Mouse (Mus musculus): Measurements from ENCODE around the gene Dph7. TPM values are rescaled to one million over a fixed set of nuclear protein-coding genes. Genes with fewer than 3 reads are reported as not detected.
A peak's percentile ranks its signal among the peaks of the same experiment; 100 is the strongest.

The Dph7 gene
- 29.4 and 35.7 TPM in 2 replicates for polyA plus RNA-seq (2016; fragmentation: Nextera tagmentation; extraction: Ambion mirVana)

DNA sequence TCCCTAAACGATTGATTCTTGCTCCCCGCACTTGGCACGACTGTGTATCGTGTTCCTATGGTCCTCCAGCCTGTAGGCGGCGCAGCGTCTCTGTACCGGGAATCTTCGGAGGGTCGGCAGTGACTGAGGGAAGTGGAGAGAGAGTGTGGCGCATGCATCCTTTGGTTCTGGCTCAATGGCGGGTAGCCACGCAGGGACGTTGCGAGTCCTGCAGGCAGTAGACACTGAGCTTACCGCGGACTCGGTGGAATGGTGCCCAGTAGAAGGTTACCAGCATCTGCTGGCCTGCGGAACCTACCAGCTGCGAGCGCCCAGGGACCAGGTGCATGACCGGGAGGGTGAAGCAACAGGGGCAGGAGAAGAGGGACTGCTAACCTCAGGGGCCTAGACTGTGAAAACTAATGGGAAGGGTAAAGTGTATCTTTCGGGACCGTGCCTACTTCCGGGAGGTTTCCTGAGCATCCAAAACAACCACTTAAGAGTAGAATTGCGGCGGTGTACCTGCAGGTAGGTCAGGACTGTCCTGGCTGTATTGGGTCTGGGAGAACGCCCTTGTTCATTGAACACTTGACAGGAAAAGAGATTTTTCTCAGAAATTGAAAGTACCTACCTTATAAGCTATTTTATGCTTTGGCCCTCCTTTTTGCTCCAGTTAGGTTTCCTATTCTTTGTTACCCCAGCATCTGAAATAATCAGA is at the start of gene Dph7:
Gene Dph7, plus strand, starts transcription at position 97 of the 697 bp plus-strand sequence.
- peak within 1 kb of the TSS; percentile 92 for H3K9ac ChIP-seq (replicated peaks)
- H3K27ac ChIP-seq (replicated peaks), result peak within 1 kb of the TSS; percentile 42; the same call in 1 of the 2 replicates
- H3K9me3 ChIP-seq, result no peaks in the 10 kb centered on the region
- peak within 1 kb of the TSS; percentile 79 for H3K4me2 ChIP-seq (replicated peaks)
- H3K4me3 ChIP-seq, result peak within 1 kb of the TSS; percentile 86
- peak; percentile 91 for ATAC-seq (ENCODE audit: low FRiP score, low read depth)
- no peaks in the 10 kb centered on the region for H3K27me3 ChIP-seq
- H3K4me1 ChIP-seq, result peaks cover 12% of the 10 kb centered on the region
- peaks cover 48% of the 10 kb centered on the region for H3K36me3 ChIP-seq
- WGBS, result 1% methylated on average over 28 of the region's 28 CpGs

DNA sequence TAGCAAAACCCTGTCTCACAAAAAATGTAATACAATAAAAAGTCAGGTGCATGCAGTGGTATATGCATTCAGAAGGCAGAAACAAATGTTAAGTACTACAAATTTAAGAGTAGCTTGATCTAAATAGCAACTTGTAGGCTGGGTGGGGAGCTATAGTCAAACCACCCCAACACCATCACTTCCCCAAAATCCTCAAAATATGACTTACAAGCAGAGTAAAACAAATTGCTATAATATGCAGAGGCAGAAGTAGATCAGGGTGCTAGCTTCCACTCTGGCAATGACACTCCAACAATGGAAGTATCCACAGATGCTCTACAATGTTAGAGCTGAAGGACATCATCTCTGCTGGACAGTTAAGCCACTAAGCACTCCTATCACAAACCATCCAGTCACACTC is 49.6 kb upstream of the Dph7 start:
- H3K9me3 ChIP-seq, result no peaks in the 10 kb centered on the region
- H3K27ac ChIP-seq (replicated peaks), result no peak overlapping the region
- H3K4me1 ChIP-seq, result peaks cover 6% of the 10 kb centered on the region
- no peak overlapping the region for H3K9ac ChIP-seq (replicated peaks)
- H3K27me3 ChIP-seq, result no peaks in the 10 kb centered on the region
- H3K4me2 ChIP-seq (replicated peaks), result no peak overlapping the region
- H3K36me3 ChIP-seq, result peaks cover 8% of the 10 kb centered on the region; the same call in 1 of the 2 replicates
- ATAC-seq (ENCODE audit: low FRiP score, low read depth), result no peak
- H3K4me3 ChIP-seq, result no peak overlapping the region

DNA sequence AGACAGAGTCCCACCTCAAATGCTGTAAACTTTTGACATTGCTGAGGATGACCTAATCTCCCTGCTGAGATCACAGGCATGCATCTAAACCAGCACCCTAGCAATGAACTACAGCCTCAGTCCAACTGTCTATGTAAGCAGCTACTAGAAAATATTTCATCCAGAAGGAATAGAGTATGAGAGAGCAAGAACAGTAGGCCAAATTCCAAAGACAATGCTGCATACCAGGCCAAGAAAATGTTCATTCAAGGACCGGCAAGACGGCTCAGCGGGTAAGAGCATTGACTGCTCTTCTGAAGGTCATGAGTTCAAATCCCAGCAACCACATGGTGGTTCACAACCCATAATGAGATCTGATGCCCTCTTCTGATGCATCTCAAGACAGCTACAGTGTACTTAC is 47.4 kb upstream of the Dph7 start:
- Histone ChIP-seq H3K9ac (replicated peaks) (no peak overlapping the region), H3K9me3 (no peaks in the 10 kb centered on the region), H3K27me3 (no peaks in the 10 kb centered on the region), H3K36me3 (peaks cover 8% of the 10 kb centered on the region; the same call in 1 of the 2 replicates), H3K4me2 (replicated peaks) (no peak overlapping the region), H3K4me3 (no peak overlapping the region), H3K27ac (replicated peaks) (no peak overlapping the region), H3K4me1 (peaks cover 10% of the 10 kb centered on the region)
- no peak for ATAC-seq (ENCODE audit: low FRiP score, low read depth)
- 94% methylated on average over 3 of the region's 3 CpGs for WGBS

DNA sequence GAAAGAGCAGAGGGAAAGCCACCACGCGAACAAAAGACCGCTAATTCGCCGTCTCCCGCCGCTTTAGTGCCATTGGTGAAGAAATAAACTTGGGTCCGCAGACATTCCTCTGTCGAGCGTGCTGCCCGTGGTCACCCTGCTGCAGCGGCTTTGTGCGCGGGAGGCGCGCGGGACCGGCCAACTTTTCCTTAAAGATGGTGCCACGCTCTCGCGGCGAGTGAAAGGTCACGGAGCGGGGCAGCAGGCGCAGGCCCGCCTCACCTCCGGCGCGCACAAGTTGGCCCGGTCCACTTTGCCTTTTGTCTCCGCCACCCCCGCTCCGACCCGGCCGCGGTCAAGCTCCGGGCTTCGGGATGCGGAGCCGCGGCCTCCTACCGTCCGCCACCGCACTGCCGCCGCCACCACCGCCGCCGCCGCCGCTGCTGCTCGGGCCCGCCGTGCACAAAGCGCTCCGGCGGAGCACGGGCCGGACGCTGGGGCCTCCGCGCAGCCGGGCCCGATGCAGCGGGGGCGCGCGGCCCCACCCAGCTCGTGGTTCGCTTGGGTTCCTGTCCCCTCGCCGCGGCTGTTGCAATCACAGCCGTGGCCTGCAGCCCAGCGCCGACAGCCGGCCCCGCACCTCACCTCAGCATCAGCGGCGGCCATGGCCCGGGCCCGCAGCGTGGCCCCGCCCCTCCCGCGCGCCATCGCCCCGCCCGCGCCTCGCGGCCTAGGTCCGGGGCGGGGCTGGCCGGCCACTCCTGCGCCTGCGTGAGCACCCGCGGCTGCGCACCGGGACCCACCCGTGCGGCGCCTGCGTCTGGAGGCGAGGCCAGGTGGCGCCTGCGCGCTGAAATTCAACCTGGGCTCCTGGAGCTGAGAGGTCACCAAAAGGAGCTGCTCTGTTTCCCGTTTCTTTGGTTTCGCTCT is 43.0 kb upstream of the Dph7 start, which contains the start of gene Ehmt1:
Gene Ehmt1, minus strand, starts transcription at position 685 of the 909 bp plus-strand sequence.
- peaks cover 10% of the 10 kb centered on the region for H3K4me1 ChIP-seq
- under 1% methylated on average over 106 of the region's 112 CpGs for WGBS
- H3K4me3 ChIP-seq, result peak within 1 kb of the TSS; percentile 98
- H3K4me2 ChIP-seq (replicated peaks), result peak within 1 kb of the TSS; percentile 61
- H3K9ac ChIP-seq (replicated peaks), result peak within 1 kb of the TSS; percentile 99
- no peaks in the 10 kb centered on the region for H3K9me3 ChIP-seq
- no peaks in the 10 kb centered on the region for H3K27me3 ChIP-seq
- peak; percentile 98 for ATAC-seq (ENCODE audit: low FRiP score, low read depth)
- peak within 1 kb of the TSS; percentile 98 for H3K27ac ChIP-seq (replicated peaks)
- H3K36me3 ChIP-seq, result no peaks in the 10 kb centered on the region

DNA sequence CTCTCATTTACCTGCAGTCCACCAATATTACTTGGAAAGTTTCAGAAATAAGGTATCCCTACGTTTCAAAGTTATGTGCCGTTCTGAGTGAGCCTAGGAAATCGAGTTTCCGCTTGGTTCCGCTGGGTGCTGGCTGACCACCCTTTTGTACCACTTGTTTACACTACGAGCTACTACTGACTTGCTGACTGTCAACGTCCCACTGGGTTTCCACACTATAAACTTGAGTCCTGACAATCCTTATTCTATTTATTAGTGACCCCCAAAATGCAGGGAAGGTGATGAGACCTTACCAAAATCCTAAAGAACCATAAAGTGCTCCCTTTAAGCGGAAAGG is 42.4 kb upstream of the Dph7 start:
- WGBS, result 11% methylated on average over 8 of the region's 8 CpGs
- H3K27ac ChIP-seq (replicated peaks), result peak overlapping the region; percentile 98

DNA sequence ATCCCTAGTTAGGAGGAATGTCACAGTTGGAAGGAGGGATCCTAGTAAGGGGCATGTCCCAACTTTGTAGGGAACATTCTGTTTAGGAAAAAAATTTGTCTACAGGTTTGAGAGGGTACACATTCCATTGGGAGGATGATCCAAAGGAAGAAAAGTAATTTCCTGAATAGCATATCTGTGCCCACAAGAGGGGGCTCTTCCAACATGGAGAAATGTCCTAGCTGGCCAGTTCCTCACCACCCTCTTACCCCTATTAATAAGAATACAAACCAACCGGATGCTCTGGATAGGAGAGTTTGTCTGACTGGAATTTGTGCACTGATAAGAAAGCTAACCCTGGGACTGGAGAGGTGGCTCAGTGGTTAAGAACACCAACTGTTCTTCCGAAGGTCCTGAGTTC is 38.6 kb upstream of the Dph7 start:
- no peak overlapping the region for H3K4me3 ChIP-seq
- H3K27me3 ChIP-seq, result no peaks in the 10 kb centered on the region
- H3K4me1 ChIP-seq, result no peaks in the 10 kb centered on the region
- no peak for ATAC-seq (ENCODE audit: low FRiP score, low read depth)
- 52% methylated on average over 2 of the region's 2 CpGs for WGBS
- H3K4me2 ChIP-seq (replicated peaks), result no peak overlapping the region
- no peaks in the 10 kb centered on the region for H3K36me3 ChIP-seq
- no peak overlapping the region for H3K27ac ChIP-seq (replicated peaks)
- no peak overlapping the region for H3K9ac ChIP-seq (replicated peaks)
- no peaks in the 10 kb centered on the region for H3K9me3 ChIP-seq

More for the DNA sequence above, 42.4 kb upstream of the Dph7 start:
- no peaks in the 10 kb centered on the region for H3K9me3 ChIP-seq
- H3K9ac ChIP-seq (replicated peaks), result peak overlapping the region; percentile 99
- H3K27me3 ChIP-seq, result no peaks in the 10 kb centered on the region
- H3K4me3 ChIP-seq, result peak overlapping the region; percentile 98
- no peaks in the 10 kb centered on the region for H3K36me3 ChIP-seq
- H3K4me2 ChIP-seq (replicated peaks), result peak overlapping the region; percentile 61
- peaks cover 10% of the 10 kb centered on the region for H3K4me1 ChIP-seq
- peak; percentile 66; the same call in 1 of the 2 replicates for ATAC-seq (ENCODE audit: low FRiP score, low read depth)

DNA sequence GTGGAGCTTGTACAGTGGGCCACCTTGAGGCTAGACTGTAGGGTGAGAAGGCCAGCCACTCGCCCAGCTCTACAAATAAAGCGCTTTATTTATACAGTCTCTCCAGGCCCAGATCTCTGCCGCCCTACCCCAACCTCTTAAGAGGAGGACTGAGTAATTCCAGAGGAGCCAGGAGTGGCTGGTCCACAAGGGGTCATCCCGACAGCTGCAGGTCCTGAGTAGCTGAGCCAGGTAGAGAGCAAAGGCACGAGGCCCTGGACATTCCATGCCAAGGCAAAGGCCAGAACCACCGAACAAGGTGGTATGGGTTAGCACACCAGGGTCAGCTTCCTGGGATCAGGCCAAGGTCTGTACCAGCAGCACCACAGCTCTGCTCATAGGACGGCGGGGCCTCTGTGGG is 36.9 kb upstream of the Dph7 start:
- no peak overlapping the region for H3K4me2 ChIP-seq (replicated peaks)
- no peak overlapping the region for H3K9ac ChIP-seq (replicated peaks)
- H3K36me3 ChIP-seq, result no peaks in the 10 kb centered on the region
- no peaks in the 10 kb centered on the region for H3K27me3 ChIP-seq
- no peak overlapping the region for H3K27ac ChIP-seq (replicated peaks)
- H3K9me3 ChIP-seq, result no peaks in the 10 kb centered on the region
- H3K4me1 ChIP-seq, result no peaks in the 10 kb centered on the region
- 87% methylated on average over 8 of the region's 8 CpGs for WGBS
- no peak overlapping the region for H3K4me3 ChIP-seq
- no peak for ATAC-seq (ENCODE audit: low FRiP score, low read depth)

DNA sequence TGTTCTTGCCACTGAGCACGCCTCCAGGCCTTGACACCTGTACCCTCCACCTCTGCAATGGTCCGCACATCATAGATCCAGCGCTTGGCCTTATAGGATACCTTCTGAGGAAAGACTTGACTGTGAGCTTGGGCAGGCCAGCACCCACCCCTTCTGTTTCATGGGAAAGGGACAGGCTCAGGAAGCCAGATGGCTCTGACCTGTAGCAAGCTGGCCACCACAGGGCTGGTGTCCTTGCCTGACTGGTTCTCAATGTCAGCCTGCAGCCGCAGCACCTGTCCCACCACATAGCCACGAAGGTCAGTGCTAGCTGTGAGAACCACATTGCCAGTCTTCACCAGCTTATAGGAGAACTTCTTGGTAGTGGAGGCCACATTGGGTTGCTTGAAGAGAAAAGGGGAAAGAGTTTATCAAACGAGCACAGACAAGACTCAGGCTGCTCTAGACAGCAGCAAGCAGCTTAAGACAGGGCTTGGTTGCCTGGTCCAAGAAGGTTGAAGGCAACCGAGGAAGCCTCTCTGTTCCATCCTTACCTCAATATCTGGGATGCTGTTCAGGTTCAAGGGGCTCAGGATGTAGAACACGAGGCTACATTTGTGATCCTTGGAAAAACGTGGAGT is 35.7 kb upstream of the Dph7 start:
- Histone ChIP-seq H3K4me1 (no peaks in the 10 kb centered on the region), H3K9ac (replicated peaks) (no peak overlapping the region), H3K4me3 (no peak overlapping the region), H3K9me3 (no peaks in the 10 kb centered on the region), H3K27ac (replicated peaks) (no peak overlapping the region), H3K27me3 (no peaks in the 10 kb centered on the region), H3K36me3 (no peaks in the 10 kb centered on the region), H3K4me2 (replicated peaks) (no peak overlapping the region)
- no peak for ATAC-seq (ENCODE audit: low FRiP score, low read depth)
- 90% methylated on average over 9 of the region's 9 CpGs for WGBS

DNA sequence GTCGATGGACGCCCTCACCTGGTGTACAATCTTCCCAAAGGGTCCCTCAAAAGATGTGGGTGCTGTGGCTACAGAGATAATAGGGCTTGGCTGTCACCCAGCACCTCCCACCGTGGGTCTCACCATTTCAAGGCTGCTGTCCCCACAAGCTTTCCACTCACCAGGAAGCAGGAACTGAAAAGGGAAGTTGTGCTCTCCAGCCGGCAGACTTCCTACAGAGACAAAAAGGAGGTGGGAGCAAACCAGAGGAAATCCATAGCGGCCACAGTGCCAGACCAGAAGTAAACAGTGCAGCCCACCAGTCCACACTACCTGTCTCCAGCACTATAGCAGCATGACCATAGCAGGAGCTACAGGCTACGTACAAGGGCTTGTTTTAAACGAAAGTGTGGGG is 35.2 kb upstream of the Dph7 start:
- H3K27ac ChIP-seq (replicated peaks), result no peak overlapping the region
- H3K4me3 ChIP-seq, result no peak overlapping the region
- ATAC-seq (ENCODE audit: low FRiP score, low read depth), result no peak
- no peaks in the 10 kb centered on the region for H3K4me1 ChIP-seq
- H3K36me3 ChIP-seq, result no peaks in the 10 kb centered on the region
- no peaks in the 10 kb centered on the region for H3K27me3 ChIP-seq
- H3K4me2 ChIP-seq (replicated peaks), result no peak overlapping the region
- no peaks in the 10 kb centered on the region for H3K9me3 ChIP-seq
- H3K9ac ChIP-seq (replicated peaks), result no peak overlapping the region
- 80% methylated on average over 7 of the region's 7 CpGs for WGBS

DNA sequence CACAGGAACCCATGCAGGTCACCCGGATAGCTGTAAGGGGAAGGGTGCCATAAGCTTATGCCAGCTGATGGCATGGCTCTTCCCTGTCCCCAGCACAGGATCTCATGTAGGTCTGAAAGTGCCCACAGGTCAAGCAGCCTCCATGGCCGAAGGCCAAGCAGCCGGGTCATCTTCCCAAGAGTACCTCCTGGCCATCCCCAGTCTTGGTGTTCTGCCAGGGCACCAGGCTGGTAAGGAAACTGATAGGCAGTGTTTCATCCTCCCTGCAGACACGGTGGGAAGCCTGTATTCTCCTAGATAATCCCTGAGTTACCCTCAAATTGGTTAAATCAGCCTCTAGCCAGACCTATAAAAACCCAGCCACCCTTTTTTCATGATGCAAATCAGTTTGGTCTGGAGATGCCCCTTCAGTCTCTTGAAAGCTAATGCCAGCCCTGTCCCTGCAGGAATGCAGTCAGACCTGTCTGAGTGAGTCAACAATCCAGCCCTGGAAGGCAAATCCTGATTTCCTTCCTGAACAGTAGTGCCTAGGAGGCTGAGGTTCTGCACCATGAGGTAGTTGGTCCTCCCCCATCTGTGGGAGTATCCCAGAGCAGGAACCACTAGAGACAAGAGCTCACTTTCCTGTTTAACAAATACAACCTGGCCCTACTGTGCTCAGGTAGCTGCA is 34.3 kb upstream of the Dph7 start:
- Histone ChIP-seq H3K4me2 (replicated peaks) (no peak overlapping the region), H3K27ac (replicated peaks) (no peak overlapping the region), H3K9me3 (no peaks in the 10 kb centered on the region), H3K4me3 (no peak overlapping the region), H3K4me1 (no peaks in the 10 kb centered on the region), H3K27me3 (no peaks in the 10 kb centered on the region), H3K9ac (replicated peaks) (no peak overlapping the region), H3K36me3 (no peaks in the 10 kb centered on the region)
- no peak for ATAC-seq (ENCODE audit: low FRiP score, low read depth)
- whole genome bisulfite sequencing, result 66% methylated on average over 4 of the region's 4 CpGs

DNA sequence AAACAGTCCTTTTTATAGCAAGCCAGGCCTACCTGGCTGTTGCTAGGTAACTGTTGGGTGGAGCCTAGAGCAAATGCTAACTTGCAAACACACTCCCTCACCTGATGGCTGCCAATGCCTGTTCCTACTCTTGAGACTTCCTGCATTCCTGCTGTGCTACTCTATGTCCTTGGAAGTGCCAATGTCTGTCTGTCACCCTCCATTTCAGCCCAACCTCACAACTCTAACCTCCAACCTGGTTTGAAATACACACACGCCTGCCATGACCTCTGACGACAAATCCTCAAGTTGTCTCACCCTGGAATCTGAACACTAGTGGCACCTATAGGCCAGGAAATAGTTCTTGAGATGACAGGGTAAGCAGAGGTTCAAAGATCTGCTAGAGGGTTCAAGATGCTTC is 33.1 kb upstream of the Dph7 start:
- Histone ChIP-seq H3K4me1 (peaks cover under 1% of the 10 kb centered on the region; the same call in 1 of the 2 replicates), H3K36me3 (no peaks in the 10 kb centered on the region), H3K4me3 (no peak overlapping the region), H3K4me2 (replicated peaks) (no peak overlapping the region), H3K27me3 (peaks cover 8% of the 10 kb centered on the region), H3K9me3 (no peaks in the 10 kb centered on the region), H3K9ac (replicated peaks) (no peak overlapping the region), H3K27ac (replicated peaks) (no peak overlapping the region)
- WGBS, result 63% methylated on average over 2 of the region's 2 CpGs
- no peak for ATAC-seq (ENCODE audit: low FRiP score, low read depth)

Data from midbrain, embryonic 12.5 days (tissue).